Mouse (Mus musculus): ENCODE data around the gene Gm8005. TPM values are rescaled to one million over a fixed set of nuclear protein-coding genes. Genes with fewer than 3 reads are reported as not detected.
"Not testable (repeated sequence)": the region's sequence is repeated elsewhere in the genome, so short reads cannot be mapped to it uniquely, and the experiment has no call there.

Gm8005 gene
- not detected in 2 replicates for polyA plus RNA-seq (2012; rRNA removed)

- DNase-seq (ENCODE audit: low spot score): not testable (repeated sequence)
Observed at GRCm38 (mm10) chr14:42439573-42439972, at the start of gene Gm8005. TSS of gene Gm8005 (minus strand) at chr14:42439673.

GRCm38 (mm10) chr14:42463581-42463980, 24.1 kb upstream of the Gm8005 start, which contains the start of gene Gm8011:
TSS of gene Gm8011 (plus strand) at chr14:42463881.
- DNase-seq (ENCODE audit: low spot score): not testable (repeated sequence)

Other genes starting within 250 kb of the Gm8005 start
- gene Gm3573, start 248.9 kb downstream of the Gm8005 start, polyA plus RNA-seq (2012; rRNA removed): not detected in 2 replicates
- not detected in 2 replicates for gene Gm17026, start 179.6 kb downstream of the Gm8005 start, polyA plus RNA-seq (2012; rRNA removed)
- not detected in 2 replicates for gene Gm9611, start 142.3 kb downstream of the Gm8005 start, polyA plus RNA-seq (2012; rRNA removed)
- gene Gm7995, start 129.5 kb downstream of the Gm8005 start, polyA plus RNA-seq (2012; rRNA removed): not detected in 2 replicates
- gene Gm8011, start 24.2 kb upstream of the Gm8005 start, polyA plus RNA-seq (2012; rRNA removed): not detected in 2 replicates
- gene Gm8020, start 62.7 kb upstream of the Gm8005 start, polyA plus RNA-seq (2012; rRNA removed): not detected in 2 replicates
- not detected in 2 replicates for gene Gm8024, start 84.6 kb upstream of the Gm8005 start, polyA plus RNA-seq (2012; rRNA removed)
- gene Gm17124, start 160.2 kb upstream of the Gm8005 start, polyA plus RNA-seq (2012; rRNA removed): not detected in 2 replicates
- gene Gm3633, start 202.2 kb upstream of the Gm8005 start, polyA plus RNA-seq (2012; rRNA removed): not detected in 2 replicates
- gene Gm10378, start 216.3 kb upstream of the Gm8005 start, polyA plus RNA-seq (2012; rRNA removed): not detected in 2 replicates